Mouse (Mus musculus) hindbrain, embryonic 16.5 days (tissue): Measurements from ENCODE around the gene Mrpl22. TPM values are rescaled to one million over a fixed set of nuclear protein-coding genes. Genes with fewer than 3 reads are reported as not detected.
"Not testable (repeated sequence)": the region's sequence is repeated elsewhere in the genome, so short reads cannot be mapped to it uniquely, and the experiment has no call there.

Experiments used
- ATAC-seq: fragments of 200-750 bp; cut with Nextera tagmentation; 2 replicates; pipeline ENCODE4 v1.8.0; 2017; ENCODE audit warnings: moderate TSS enrichment, moderate library complexity
- H3K27ac ChIP-seq: fragments of 300-500 bp; sonication (generic); 2 replicates; pipeline ENCODE4 v1.5.1; 2014; ENCODE audit warnings: low read depth, mild to moderate bottlenecking, control low read depth, low read length, moderate library complexity
- H3K27me3 ChIP-seq: fragments of 300-500 bp; sonication (generic); replicated peaks from 2 replicates; pipeline ENCODE4 v1.6.1; 2014; ENCODE audit warnings: low read length; ENCODE audit not compliant: control insufficient read depth, insufficient read depth
- H3K36me3 ChIP-seq: fragments of 300-500 bp; sonication (generic); 2 replicates; pipeline ENCODE4 v1.6.1; 2014; ENCODE audit warnings: mild to moderate bottlenecking, low read length, moderate library complexity, mixed read lengths; ENCODE audit not compliant: control insufficient read depth, insufficient read depth
- H3K4me1 ChIP-seq: fragments of 300-500 bp; sonication (generic); 2 replicates; pipeline ENCODE4 v1.6.1; 2014; ENCODE audit warnings: low read depth, low read length; ENCODE audit not compliant: control insufficient read depth, insufficient read depth
- H3K4me2 ChIP-seq: fragments of 300-500 bp; sonication (generic); 2 replicates; pipeline ENCODE4 v1.6.1; 2014; ENCODE audit warnings: mild to moderate bottlenecking, low read length, control low read depth, moderate library complexity
- H3K4me3 ChIP-seq: fragments of 300-500 bp; sonication (generic); 2 replicates; pipeline ENCODE4 v1.5.1; 2014; ENCODE audit warnings: mild to moderate bottlenecking, low read length, control low read depth, moderate library complexity
- H3K9ac ChIP-seq: fragments of 300-500 bp; sonication (generic); 2 replicates; pipeline ENCODE4 v1.6.1; 2014; ENCODE audit warnings: low read depth, mild to moderate bottlenecking, control low read depth, low read length, moderate library complexity
- H3K9me3 ChIP-seq: fragments of 300-500 bp; sonication (generic); 2 replicates; pipeline ENCODE4 v1.6.1; 2014; ENCODE audit warnings: mild to moderate bottlenecking, low read length, moderate library complexity; ENCODE audit not compliant: control insufficient read depth
- WGBS: fragments of 180-500 bp; shearing (Covaris S2); extraction: QIAGEN DNeasy Blood & Tissue Kit; methylation state at CpG from one replicate; pipeline ENCODE4 v1.1.7; 2014; 5-methylcytosine and 5-hydroxymethylcytosine counted together
- polyA plus RNA-seq: library from polyadenylated mRNA; unstranded; fragments of >200 nt; fragmentation: Nextera tagmentation; extraction: Ambion mirVana; gene quantifications from 2 replicates; pipeline ENCODE4 v1.2.1, GENCODE M21; 2015

Mrpl22 gene
- polyA plus RNA-seq, 1 experiment from 2014 or later, result 92.1 TPM

- ATAC-seq, result peak; percentile 82
- WGBS, result 2% methylated on average over 57 of the region's 71 CpGs
- H3K27ac ChIP-seq, result peak within 1 kb of the TSS; percentile 69; the same call in 1 of the 2 replicates
- H3K9ac ChIP-seq, result peak within 1 kb of the TSS; percentile 83
- peaks cover 17% of the 10 kb centered on the region for H3K4me1 ChIP-seq
- H3K4me2 ChIP-seq, result peak within 1 kb of the TSS; percentile 88
- H3K36me3 ChIP-seq, result peaks cover 12% of the 10 kb centered on the region
- peak within 1 kb of the TSS; percentile 98 for H3K4me3 ChIP-seq
- no peaks in the 10 kb centered on the region for H3K9me3 ChIP-seq
- no peaks in the 10 kb centered on the region for H3K27me3 ChIP-seq
Observed at GRCm38 (mm10) chr11:58168167-58168915, 3.1 kb upstream of the Mrpl22 start, which contains the start of gene Gemin5. TSS of gene Gemin5 (minus strand) at chr11:58168539.

GRCm38 (mm10) chr11:58169666-58170065 is 1.8 kb upstream of the Mrpl22 start:
- Histone ChIP-seq H3K36me3 (peaks cover 14% of the 10 kb centered on the region), H3K9me3 (no peaks in the 10 kb centered on the region), H3K4me2 (no peak overlapping the region), H3K4me1 (peaks cover 17% of the 10 kb centered on the region), H3K27me3 (no peaks in the 10 kb centered on the region), H3K27ac (no peak overlapping the region), H3K4me3 (no peak overlapping the region), H3K9ac (no peak overlapping the region)
- ATAC-seq, result no peak
- 88% methylated on average over 4 of the region's 4 CpGs for WGBS

- Histone ChIP-seq H3K4me2 (no peak overlapping the region), H3K27me3 (no peaks in the 10 kb centered on the region), H3K9ac (no peak overlapping the region), H3K9me3 (no peaks in the 10 kb centered on the region), H3K36me3 (peaks cover 18% of the 10 kb centered on the region), H3K4me3 (no peak overlapping the region), H3K27ac (no peak overlapping the region), H3K4me1 (no peaks in the 10 kb centered on the region)
- 30% methylated on average over 3 of the region's 3 CpGs for WGBS
- 0 out of 2 replicates have a peak, but pooled peaks have one; percentile 40 for ATAC-seq
Observed at GRCm38 (mm10) chr11:58179563-58179962, 8.1 kb downstream of the Mrpl22 start.

- H3K27ac ChIP-seq, H3K9ac ChIP-seq, ATAC-seq, H3K4me2 ChIP-seq, H3K4me3 ChIP-seq, H3K4me1 ChIP-seq, H3K27me3 ChIP-seq, H3K9me3 ChIP-seq: not testable (repeated sequence)
- 97% methylated on average over 6 of the region's 6 CpGs for WGBS
- H3K36me3 ChIP-seq, result peaks cover 18% of the 10 kb centered on the region
Observed at GRCm38 (mm10) chr11:58179986-58180385, 8.5 kb downstream of the Mrpl22 start.

- Histone ChIP-seq H3K27ac (no peak overlapping the region), H3K9ac (no peak overlapping the region), H3K36me3 (peaks cover 11% of the 10 kb centered on the region; the same call in 1 of the 2 replicates), H3K4me1 (no peaks in the 10 kb centered on the region), H3K4me3 (no peak overlapping the region), H3K9me3 (no peaks in the 10 kb centered on the region), H3K27me3 (no peaks in the 10 kb centered on the region), H3K4me2 (no peak overlapping the region)
- no peak for ATAC-seq
- 92% methylated on average over 7 of the region's 7 CpGs for WGBS
Observed at GRCm38 (mm10) chr11:58180756-58181155, 9.3 kb downstream of the Mrpl22 start.

GRCm38 (mm10) chr11:58183579-58183978 is 12.1 kb downstream of the Mrpl22 start:
- Histone ChIP-seq H3K27me3 (no peaks in the 10 kb centered on the region), H3K4me3 (no peak overlapping the region), H3K36me3 (peaks cover 4% of the 10 kb centered on the region; the same call in 1 of the 2 replicates), H3K9me3 (no peaks in the 10 kb centered on the region), H3K27ac (no peak overlapping the region), H3K4me1 (no peaks in the 10 kb centered on the region), H3K9ac (no peak overlapping the region), H3K4me2 (no peak overlapping the region)
- no peak for ATAC-seq
- WGBS, result 89% methylated on average over 3 of the region's 3 CpGs

- H3K9me3 ChIP-seq, result no peaks in the 10 kb centered on the region
- no peak overlapping the region for H3K4me2 ChIP-seq
- H3K36me3 ChIP-seq, result no peaks in the 10 kb centered on the region
- no peak overlapping the region for H3K9ac ChIP-seq
- no peaks in the 10 kb centered on the region for H3K27me3 ChIP-seq
- 91% methylated on average over 6 of the region's 6 CpGs for WGBS
- no peak overlapping the region for H3K4me3 ChIP-seq
- H3K4me1 ChIP-seq, result no peaks in the 10 kb centered on the region
- H3K27ac ChIP-seq, result no peak overlapping the region
- no peak for ATAC-seq
Observed at GRCm38 (mm10) chr11:58189675-58190074, 18.2 kb downstream of the Mrpl22 start.

- Histone ChIP-seq H3K27me3 (no peaks in the 10 kb centered on the region), H3K36me3 (no peaks in the 10 kb centered on the region), H3K4me2 (no peak overlapping the region), H3K27ac (no peak overlapping the region), H3K9ac (no peak overlapping the region), H3K4me1 (no peaks in the 10 kb centered on the region), H3K4me3 (no peak overlapping the region), H3K9me3 (no peaks in the 10 kb centered on the region)
- WGBS, result 82% methylated on average over 3 of the region's 3 CpGs
- ATAC-seq, result no peak
Observed at GRCm38 (mm10) chr11:58193326-58193725, 21.9 kb downstream of the Mrpl22 start.

- Histone ChIP-seq H3K4me1 (peaks cover under 1% of the 10 kb centered on the region; the same call in 1 of the 2 replicates), H3K27me3 (no peaks in the 10 kb centered on the region), H3K4me3 (no peak overlapping the region), H3K9ac (no peak overlapping the region), H3K27ac (no peak overlapping the region), H3K36me3 (no peaks in the 10 kb centered on the region), H3K9me3 (no peaks in the 10 kb centered on the region), H3K4me2 (no peak overlapping the region)
- 55% methylated on average over 4 of the region's 4 CpGs for WGBS
- ATAC-seq, result no peak
Observed at GRCm38 (mm10) chr11:58193860-58194520, 22.5 kb downstream of the Mrpl22 start.
